Mouse (Mus musculus) kidney, embryonic 14.5 days (tissue): ENCODE data around the gene Mxd4. TPM values are rescaled to one million over a fixed set of nuclear protein-coding genes. Genes with fewer than 3 reads are reported as not detected.

Source experiments
- ATAC-seq: fragments of 200-750 bp; cut with Nextera tagmentation; 2 replicates; pipeline ENCODE4 v1.8.0; 2017; ENCODE audit warnings: moderate number of reproducible peaks, mild to moderate bottlenecking, moderate TSS enrichment, moderate library complexity; ENCODE audit not compliant: low FRiP score, low TSS enrichment
- H3K27ac ChIP-seq: fragments of 300-500 bp; sonication (generic); 2 replicates; pipeline ENCODE4 v1.5.1; 2014; ENCODE audit warnings: low read depth, mild to moderate bottlenecking, low read length, moderate library complexity, mixed read lengths
- H3K27me3 ChIP-seq: fragments of 300-500 bp; sonication (generic); 2 replicates; pipeline ENCODE4 v1.6.1; 2014; ENCODE audit warnings: mild to moderate bottlenecking, low read length; ENCODE audit not compliant: control insufficient read depth, insufficient read depth
- H3K36me3 ChIP-seq: fragments of 300-500 bp; sonication (generic); 2 replicates; pipeline ENCODE4 v1.6.1; 2014; ENCODE audit warnings: low read length, mixed read lengths; ENCODE audit not compliant: control insufficient read depth, insufficient read depth
- H3K4me1 ChIP-seq: fragments of 300-500 bp; sonication (generic); 2 replicates; pipeline ENCODE4 v1.6.1; 2014; ENCODE audit warnings: low read length, mixed read lengths; ENCODE audit not compliant: control insufficient read depth, insufficient read depth
- H3K4me2 ChIP-seq: fragments of 300-500 bp; sonication (generic); replicated peaks from 2 replicates; pipeline ENCODE4 v1.6.1; 2014; ENCODE audit warnings: low read depth, mild to moderate bottlenecking, low read length
- H3K4me3 ChIP-seq: fragments of 300-500 bp; sonication (generic); 2 replicates; pipeline ENCODE4 v1.5.1; 2014; ENCODE audit warnings: mild to moderate bottlenecking, low read length
- H3K9ac ChIP-seq: fragments of 300-500 bp; sonication (generic); 2 replicates; pipeline ENCODE4 v1.6.1; 2014; ENCODE audit warnings: low read depth, mild to moderate bottlenecking, low read length, moderate library complexity
- H3K9me3 ChIP-seq: fragments of 300-500 bp; sonication (generic); 2 replicates; pipeline ENCODE4 v1.6.1; 2016; ENCODE audit warnings: low read length; ENCODE audit not compliant: control insufficient read depth
- WGBS: fragments of 180-500 bp; shearing (Covaris S2); extraction: QIAGEN DNeasy Blood & Tissue Kit; methylation state at CpG from one replicate; pipeline ENCODE4 v1.1.7; 2014; 5-methylcytosine and 5-hydroxymethylcytosine counted together
- polyA plus RNA-seq: library from polyadenylated mRNA; unstranded; fragments of >200 nt; fragmentation: Nextera tagmentation; extraction: Ambion mirVana; gene quantifications from 2 replicates; pipeline ENCODE4 v1.2.1, GENCODE M21; 2014

The Mxd4 gene
- polyA plus RNA-seq, 1 experiment from 2014 or later, result 53.0 TPM

DNA sequence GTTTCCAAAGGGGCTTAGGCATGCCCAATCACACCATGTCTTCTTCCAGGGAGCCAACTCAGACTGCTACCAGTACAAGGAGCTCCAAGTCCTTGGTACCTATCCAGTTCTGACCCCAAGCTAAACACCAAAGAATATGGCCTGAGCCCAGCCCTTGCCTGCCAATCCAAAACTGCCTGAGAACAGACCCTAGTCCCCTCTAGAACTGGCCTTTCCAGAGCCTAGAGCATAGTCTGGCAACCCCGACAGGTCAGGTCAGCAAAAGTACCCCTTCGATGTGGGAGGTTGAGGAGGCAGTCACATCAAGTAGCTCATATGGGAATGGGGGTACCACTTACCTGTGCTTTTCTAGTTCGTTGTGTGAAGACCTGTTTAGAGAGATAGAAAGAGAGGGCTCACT, 3.5 kb downstream of the Mxd4 start:
- H3K36me3 ChIP-seq, result peaks cover 37% of the 10 kb centered on the region; the same call in 1 of the 2 replicates
- H3K4me2 ChIP-seq, result no peak overlapping the region
- no peak overlapping the region for H3K4me3 ChIP-seq
- no peak overlapping the region for H3K9ac ChIP-seq
- H3K4me1 ChIP-seq, result peaks cover 17% of the 10 kb centered on the region
- WGBS, result 85% methylated on average over 3 of the region's 3 CpGs
- H3K9me3 ChIP-seq, result no peaks in the 10 kb centered on the region
- H3K27ac ChIP-seq, result no peak overlapping the region
- no peak for ATAC-seq
- no peaks in the 10 kb centered on the region for H3K27me3 ChIP-seq

DNA sequence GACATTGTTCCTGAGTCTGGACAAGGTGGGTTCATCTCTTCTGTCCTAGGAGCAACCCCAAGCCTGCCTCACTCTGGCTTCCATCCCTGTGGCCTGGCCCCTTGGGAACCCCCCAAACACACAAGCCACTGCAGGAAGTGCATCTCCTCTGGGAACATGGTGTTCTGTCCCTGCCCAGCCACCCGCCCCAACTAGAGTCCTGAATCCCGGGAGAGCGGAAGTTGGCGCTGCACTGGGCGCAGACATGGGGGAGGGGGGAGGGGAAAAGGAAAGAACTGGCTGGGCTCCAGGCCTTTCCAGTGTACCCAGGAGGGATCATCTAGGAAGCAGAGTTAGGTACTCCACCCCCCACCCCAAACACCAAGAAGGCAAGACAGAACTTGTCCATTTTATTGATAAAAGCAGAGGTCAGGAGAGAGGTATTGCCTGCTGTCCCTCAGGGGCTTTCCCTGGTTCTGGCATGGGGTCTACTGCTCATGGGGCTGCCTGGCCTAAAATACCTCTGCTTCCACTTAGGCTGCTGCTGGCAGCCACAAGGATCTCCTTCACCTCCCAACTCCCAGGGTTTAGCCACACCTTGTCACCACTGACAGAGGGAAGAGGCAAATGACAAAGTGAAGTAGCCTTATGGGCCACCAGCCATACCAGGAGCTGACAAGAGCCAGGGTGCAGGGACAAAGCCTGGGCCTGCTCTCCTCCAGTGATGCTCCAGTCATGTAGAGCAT, 4.2 kb downstream of the Mxd4 start:
- ATAC-seq, result no peak
- Histone ChIP-seq H3K4me2 (no peak overlapping the region), H3K4me3 (no peak overlapping the region), H3K9me3 (no peaks in the 10 kb centered on the region), H3K27ac (no peak overlapping the region), H3K4me1 (peaks cover 17% of the 10 kb centered on the region), H3K9ac (no peak overlapping the region), H3K27me3 (no peaks in the 10 kb centered on the region), H3K36me3 (peaks cover 42% of the 10 kb centered on the region; the same call in 1 of the 2 replicates)
- WGBS, result 96% methylated on average over 3 of the region's 5 CpGs

DNA sequence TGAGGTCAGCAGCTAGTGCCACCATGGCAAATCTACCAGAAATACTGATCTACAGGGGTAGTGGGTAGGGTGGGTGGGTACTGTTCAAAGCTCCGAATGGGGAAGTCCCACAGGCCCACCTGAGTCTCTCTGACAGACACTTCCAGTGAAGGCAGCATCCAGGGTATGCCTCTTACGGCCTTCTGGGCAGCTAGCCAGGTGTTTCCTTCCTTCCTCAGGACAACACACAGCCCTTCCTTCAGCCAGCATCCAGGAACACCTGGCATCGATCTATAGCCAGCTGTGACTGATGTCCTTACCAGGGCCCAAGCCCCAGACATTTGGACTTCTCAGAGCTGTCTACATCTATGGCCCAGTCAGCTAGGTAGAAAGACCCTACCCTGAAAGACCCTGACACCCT, 5.0 kb downstream of the Mxd4 start:
- Histone ChIP-seq H3K9ac (no peak overlapping the region), H3K4me2 (no peak overlapping the region), H3K4me1 (peaks cover 17% of the 10 kb centered on the region), H3K36me3 (peaks cover 50% of the 10 kb centered on the region), H3K4me3 (no peak overlapping the region), H3K27me3 (no peaks in the 10 kb centered on the region), H3K9me3 (no peaks in the 10 kb centered on the region), H3K27ac (no peak overlapping the region)
- 79% methylated on average over 3 of the region's 3 CpGs for WGBS
- ATAC-seq, result no peak

DNA sequence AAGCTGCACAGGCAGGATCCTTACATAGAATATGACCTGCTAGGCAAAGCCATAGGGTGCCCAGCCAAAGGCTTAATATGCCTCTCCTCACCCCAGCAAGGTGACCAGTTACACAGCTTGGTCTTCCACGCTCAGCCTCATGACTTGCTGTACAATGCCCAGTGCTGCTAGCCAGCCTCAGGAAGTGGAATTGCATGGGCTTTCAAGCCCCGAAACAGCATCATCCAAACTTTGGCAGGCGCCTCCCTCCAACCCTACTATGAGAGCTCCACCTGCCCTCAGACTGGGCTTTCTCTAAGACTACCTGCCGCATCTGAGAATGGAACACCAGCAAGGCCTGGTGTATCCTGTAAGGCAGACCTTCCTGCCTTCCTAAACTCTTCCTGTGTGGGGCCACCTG, 9.7 kb downstream of the Mxd4 start:
- Histone ChIP-seq H3K4me2 (no peak overlapping the region), H3K36me3 (peaks cover 79% of the 10 kb centered on the region), H3K9me3 (no peaks in the 10 kb centered on the region), H3K27me3 (no peaks in the 10 kb centered on the region), H3K4me3 (no peak overlapping the region), H3K27ac (no peak overlapping the region), H3K4me1 (no peaks in the 10 kb centered on the region), H3K9ac (no peak overlapping the region)
- WGBS, result 91% methylated on average over 4 of the region's 4 CpGs
- no peak for ATAC-seq

DNA sequence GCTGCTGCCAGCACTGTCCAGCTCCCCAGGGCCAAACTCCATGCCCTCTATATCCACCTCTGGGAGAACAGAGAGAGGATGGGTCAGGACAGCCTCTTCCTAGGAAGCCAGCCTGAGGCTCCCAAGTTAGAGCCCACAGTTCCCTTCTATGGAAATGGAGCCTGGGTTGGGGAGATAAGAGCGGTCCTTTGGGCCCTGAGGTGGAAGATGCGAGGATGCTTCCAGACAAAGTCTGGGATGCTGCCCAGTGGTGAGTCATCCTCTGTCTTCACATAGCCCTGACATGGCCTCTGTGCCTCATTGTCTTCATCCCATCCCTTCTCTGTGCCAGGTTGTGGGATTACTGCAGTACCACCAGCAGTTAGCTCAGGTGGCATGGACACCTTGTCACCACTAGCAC, 10.4 kb downstream of the Mxd4 start:
- Histone ChIP-seq H3K9ac (no peak overlapping the region), H3K4me3 (no peak overlapping the region), H3K27ac (no peak overlapping the region), H3K4me2 (no peak overlapping the region), H3K27me3 (no peaks in the 10 kb centered on the region), H3K4me1 (no peaks in the 10 kb centered on the region), H3K36me3 (peaks cover 76% of the 10 kb centered on the region), H3K9me3 (no peaks in the 10 kb centered on the region)
- no peak for ATAC-seq
- WGBS, result 94% methylated on average over 2 of the region's 2 CpGs

DNA sequence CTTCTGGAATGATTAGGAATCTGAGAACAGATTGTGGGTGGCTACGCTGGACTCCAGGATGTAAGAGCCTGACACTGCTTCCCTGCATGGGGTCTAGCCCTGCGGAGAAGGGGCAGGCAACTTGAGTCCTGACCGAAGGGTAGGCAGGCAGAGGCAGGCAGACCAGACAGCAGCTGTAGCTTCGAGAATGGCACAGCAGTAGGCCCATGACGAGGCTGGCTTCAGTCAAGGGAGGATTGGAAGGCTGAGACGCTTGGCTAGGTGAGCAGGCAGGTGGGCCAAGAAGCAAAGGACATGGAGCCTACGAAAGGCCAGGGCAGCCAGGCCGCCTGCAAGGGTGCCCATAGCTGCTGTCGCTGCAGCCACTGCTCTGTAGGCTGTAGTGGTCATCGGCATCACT, 10.8 kb downstream of the Mxd4 start:
- Histone ChIP-seq H3K27ac (no peak overlapping the region), H3K9me3 (no peaks in the 10 kb centered on the region), H3K36me3 (peaks cover 73% of the 10 kb centered on the region), H3K4me2 (no peak overlapping the region), H3K4me1 (no peaks in the 10 kb centered on the region), H3K4me3 (no peak overlapping the region), H3K27me3 (no peaks in the 10 kb centered on the region), H3K9ac (no peak overlapping the region)
- ATAC-seq, result no peak
- 84% methylated on average over 10 of the region's 10 CpGs for WGBS

DNA sequence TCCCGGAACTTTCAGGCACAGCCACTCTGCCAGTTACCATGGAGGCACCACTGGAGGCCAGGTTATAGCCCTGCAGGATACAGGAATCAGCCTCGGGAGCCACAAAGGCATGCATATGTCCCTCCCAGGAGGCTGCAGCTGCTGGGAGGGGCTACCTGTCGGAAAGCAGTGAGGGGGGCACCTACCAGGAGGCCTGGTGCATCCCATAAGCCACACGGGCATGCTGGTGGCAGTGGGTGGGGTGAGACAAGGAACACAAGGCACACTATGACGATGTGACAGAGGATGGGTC, 12.2 kb downstream of the Mxd4 start:
- H3K4me2 ChIP-seq, result no peak overlapping the region
- H3K9ac ChIP-seq, result no peak overlapping the region

DNA sequence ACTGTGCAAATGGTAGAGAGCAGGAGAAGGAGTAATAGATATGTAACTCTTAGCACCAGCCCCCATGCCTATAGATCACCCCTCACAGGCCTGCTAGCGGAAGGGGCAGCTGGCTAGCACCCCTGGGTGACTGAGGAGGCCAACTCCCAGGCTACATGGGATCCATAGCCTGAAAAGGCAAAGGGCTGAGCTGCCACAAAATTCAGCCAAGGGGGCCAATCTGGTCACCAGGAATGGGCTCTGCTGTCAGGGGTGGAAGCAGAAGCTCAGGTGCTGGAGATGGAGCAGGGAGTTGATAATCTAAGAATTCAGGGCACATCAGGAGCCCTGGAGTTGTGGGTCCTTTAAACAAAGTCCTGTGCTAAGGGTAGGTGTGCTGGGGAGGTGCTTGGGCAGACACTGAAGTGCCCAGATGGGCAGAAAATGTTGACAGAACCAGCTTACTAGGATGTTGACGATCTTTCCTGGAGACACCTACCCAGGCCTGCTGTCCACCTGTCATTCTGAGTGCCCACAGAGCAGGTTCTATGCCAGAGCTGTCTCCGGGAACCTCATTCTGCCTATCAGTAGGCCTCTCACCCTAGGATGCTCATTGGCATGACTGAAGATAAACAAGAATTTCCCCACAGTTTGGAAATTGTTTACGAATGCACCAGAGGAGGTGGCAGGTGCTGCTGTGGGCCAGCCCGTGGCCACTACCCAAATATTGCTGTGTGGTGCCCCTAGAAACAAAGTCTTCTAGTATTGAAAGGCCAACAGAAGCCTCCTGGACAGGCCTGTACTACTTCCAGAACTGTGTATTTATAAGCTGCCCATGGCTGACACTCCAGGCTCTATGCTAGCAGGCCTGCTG, 12.7 kb downstream of the Mxd4 start:
- ATAC-seq, result no peak
- Histone ChIP-seq H3K4me2 (no peak overlapping the region), H3K9ac (no peak overlapping the region), H3K27ac (no peak overlapping the region), H3K9me3 (no peaks in the 10 kb centered on the region), H3K4me3 (no peak overlapping the region), H3K36me3 (peaks cover 61% of the 10 kb centered on the region), H3K4me1 (0 out of 2 replicates have a peak, but pooled peaks cover 3% of the 10 kb centered on the region), H3K27me3 (no peaks in the 10 kb centered on the region)
- 73% methylated on average over 5 of the region's 5 CpGs for WGBS

More for the DNA sequence above, 12.2 kb downstream of the Mxd4 start:
- Histone ChIP-seq H3K9me3 (no peaks in the 10 kb centered on the region), H3K4me3 (no peak overlapping the region), H3K4me1 (no peaks in the 10 kb centered on the region), H3K27ac (no peak overlapping the region), H3K27me3 (no peaks in the 10 kb centered on the region), H3K36me3 (peaks cover 67% of the 10 kb centered on the region)
- WGBS, result 31% methylated on average over 5 of the region's 5 CpGs
- ATAC-seq, result no peak

DNA sequence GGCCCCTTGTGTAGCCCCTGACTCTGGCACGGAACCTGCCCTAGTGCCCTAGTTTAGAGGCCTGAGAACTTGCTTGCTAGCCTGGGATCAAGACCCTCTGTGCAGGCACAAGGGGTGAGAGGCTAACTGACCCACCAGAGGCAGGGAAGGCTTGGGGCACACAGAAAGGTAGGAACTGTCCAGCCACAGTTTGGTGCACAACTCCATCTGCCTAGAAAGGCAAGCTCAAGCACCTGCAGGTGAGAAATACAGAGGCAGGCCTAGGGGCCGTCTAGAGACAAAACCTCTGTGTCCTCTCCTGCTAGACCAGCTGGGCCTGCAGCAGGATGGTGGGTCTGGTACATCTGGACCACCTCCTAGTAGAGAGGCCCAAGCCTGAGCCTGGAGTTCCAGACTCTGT, 13.5 kb downstream of the Mxd4 start:
- H3K9ac ChIP-seq, result no peak overlapping the region
- 0 out of 2 replicates have a peak, but pooled peaks cover 3% of the 10 kb centered on the region for H3K4me1 ChIP-seq
- H3K27me3 ChIP-seq, result no peaks in the 10 kb centered on the region
- no peak overlapping the region for H3K4me3 ChIP-seq
- H3K36me3 ChIP-seq, result peaks cover 54% of the 10 kb centered on the region
- H3K9me3 ChIP-seq, result no peaks in the 10 kb centered on the region
- WGBS, result 86% methylated on average over 2 of the region's 2 CpGs
- H3K27ac ChIP-seq, result no peak overlapping the region
- ATAC-seq, result no peak
- H3K4me2 ChIP-seq, result no peak overlapping the region
